Mouse (Mus musculus) intestine, embryonic 14.5 days (tissue): Measurements from ENCODE around the gene Cmss1. TPM values are rescaled to one million over a fixed set of nuclear protein-coding genes. Genes with fewer than 3 reads are reported as not detected.

Experiments used
- ATAC-seq: fragments of 200-750 bp; cut with Nextera tagmentation; replicated peaks from 2 replicates; pipeline ENCODE4 v1.8.0; 2017; ENCODE audit warnings: low read depth, moderate number of reproducible peaks, moderate TSS enrichment, moderate library complexity; ENCODE audit not compliant: low FRiP score, low TSS enrichment
- DNase-seq: peaks from one replicate; pipeline ENCODE4 v3.0.0-alpha.2; 2018; ENCODE audit warnings: low spot score
- H3K27ac ChIP-seq: fragments of 300-500 bp; sonication (generic); 2 replicates; pipeline ENCODE4 v1.5.1; 2014; ENCODE audit warnings: low read depth, mild to moderate bottlenecking, control low read depth
- H3K27me3 ChIP-seq: fragments of 300-500 bp; sonication (generic); replicated peaks from 2 replicates; pipeline ENCODE4 v1.6.1; 2014; ENCODE audit warnings: low read length, control low read depth; ENCODE audit not compliant: control insufficient read depth, insufficient read depth
- H3K36me3 ChIP-seq: fragments of 300-500 bp; sonication (generic); 2 replicates; pipeline ENCODE4 v1.6.1; 2014; ENCODE audit warnings: low read length, control low read depth; ENCODE audit not compliant: control insufficient read depth, insufficient read depth
- H3K4me1 ChIP-seq: fragments of 300-500 bp; sonication (generic); replicated peaks from 2 replicates; pipeline ENCODE4 v1.6.1; 2014; ENCODE audit warnings: low read length, control low read depth, mixed read lengths; ENCODE audit not compliant: control insufficient read depth, insufficient read depth
- H3K4me2 ChIP-seq: fragments of 300-500 bp; sonication (generic); 2 replicates; pipeline ENCODE4 v1.6.1; 2014; ENCODE audit warnings: low read length
- H3K4me3 ChIP-seq: fragments of 300-500 bp; sonication (generic); 2 replicates; pipeline ENCODE4 v1.5.1; 2014; ENCODE audit warnings: low read depth, low read length, control low read depth, mixed read lengths
- H3K9ac ChIP-seq: fragments of 300-500 bp; sonication (generic); 2 replicates; pipeline ENCODE4 v1.6.1; 2014; ENCODE audit warnings: mild to moderate bottlenecking, low read length
- H3K9me3 ChIP-seq: fragments of 300-500 bp; sonication (generic); 2 replicates; pipeline ENCODE4 v1.6.1; 2016; ENCODE audit warnings: low read length, control low read depth; ENCODE audit not compliant: control insufficient read depth
- WGBS: fragments of 180-500 bp; shearing (Covaris S2); extraction: QIAGEN DNeasy Blood & Tissue Kit; methylation state at CpG from one replicate; pipeline ENCODE4 v1.1.7; 2014; 5-methylcytosine and 5-hydroxymethylcytosine counted together
- polyA plus RNA-seq: library from polyadenylated mRNA; unstranded; fragments of >200 nt; fragmentation: Nextera tagmentation; extraction: Ambion mirVana; gene quantifications from 2 replicates; pipeline ENCODE4 v1.2.1, GENCODE M21; 2014

Gene Cmss1
- polyA plus RNA-seq, 1 experiment from 2014 or later, result 56.0 TPM

DNA sequence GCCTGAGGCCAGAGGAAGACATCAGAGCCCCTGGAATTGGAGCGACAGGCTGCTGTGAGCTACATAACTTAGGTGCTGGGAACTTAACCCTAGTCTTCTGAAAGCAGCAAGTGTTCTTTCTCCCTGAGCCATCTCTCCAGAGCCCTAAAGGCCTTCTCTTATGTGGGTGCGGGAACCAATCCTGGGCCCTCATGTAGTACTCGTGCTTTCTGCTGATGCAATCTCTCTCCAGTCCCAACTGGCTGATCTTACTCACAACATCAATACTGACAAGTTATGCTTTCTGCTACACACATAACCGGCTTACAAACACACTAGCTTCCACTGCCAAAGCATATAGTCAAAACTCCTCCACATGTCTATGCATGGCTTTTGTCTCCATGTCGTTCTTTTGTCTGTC lies 120.4 kb downstream of the Cmss1 start:
- Histone ChIP-seq H3K36me3 (no peaks in the 10 kb centered on the region), H3K9me3 (no peaks in the 10 kb centered on the region), H3K27ac (no peak overlapping the region), H3K9ac (no peak overlapping the region), H3K4me1 (peaks cover 12% of the 10 kb centered on the region; the same call in 1 of the 2 replicates), H3K27me3 (no peaks in the 10 kb centered on the region), H3K4me2 (no peak overlapping the region), H3K4me3 (no peak overlapping the region)
- DNase-seq (no peak), ATAC-seq (no peak)
- 92% methylated on average over 5 of the region's 5 CpGs for WGBS

DNA sequence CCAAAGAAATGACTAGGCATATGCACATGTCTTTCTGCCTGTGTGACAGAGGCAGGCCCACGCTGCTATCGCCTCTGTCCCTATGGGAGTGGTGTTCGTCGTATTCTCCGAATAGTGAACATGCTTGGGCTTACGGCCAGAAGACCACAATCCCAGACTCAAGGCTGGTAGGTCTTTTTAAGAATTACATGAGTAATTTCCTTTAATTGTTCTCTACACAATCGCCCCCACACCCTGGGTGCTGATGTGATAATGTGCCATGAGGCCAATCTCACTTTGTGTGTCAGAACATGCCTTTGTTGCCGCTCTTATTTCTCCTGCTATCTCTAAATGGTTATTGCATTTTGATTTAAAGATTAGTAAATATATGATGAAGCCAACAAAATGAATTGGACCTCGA lies 121.4 kb downstream of the Cmss1 start:
- 83% methylated on average over 9 of the region's 9 CpGs for WGBS
- H3K27me3 ChIP-seq, result no peaks in the 10 kb centered on the region
- DNase-seq, result no peak

DNA sequence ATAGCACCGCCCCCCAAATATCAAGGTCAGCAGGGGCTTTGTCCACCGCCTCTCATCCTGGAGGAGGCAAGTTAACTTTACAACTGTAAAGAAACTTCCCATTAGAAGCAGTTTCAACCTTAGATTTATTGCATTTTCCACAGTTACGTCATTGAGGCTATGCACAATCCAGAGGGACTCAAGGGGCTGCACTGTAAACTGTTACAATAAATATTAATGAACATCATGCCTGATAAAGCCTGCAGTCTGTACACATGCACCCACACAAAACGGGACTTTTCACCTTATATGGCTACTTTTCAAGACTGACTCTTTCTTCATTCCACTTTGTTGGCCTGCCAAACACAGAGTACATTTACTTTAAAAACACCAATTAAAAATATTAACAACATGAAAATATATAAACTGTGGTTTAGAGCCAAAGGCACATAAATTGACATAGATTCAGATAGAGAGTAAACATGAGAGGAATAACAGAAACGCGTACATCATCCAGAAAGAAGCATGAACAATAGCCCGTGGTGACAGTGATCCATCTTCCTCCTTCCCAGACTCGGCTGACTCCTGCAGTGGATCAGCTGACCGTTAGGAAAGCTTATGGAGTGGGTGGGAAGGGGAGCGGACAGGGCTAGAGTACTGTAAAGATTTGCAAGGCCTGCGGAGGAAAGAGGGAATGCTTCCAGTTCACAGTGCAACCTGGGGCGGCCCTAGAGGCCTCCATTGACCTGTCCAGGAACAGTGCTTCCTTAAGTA lies 122.4 kb downstream of the Cmss1 start:
- 36% methylated on average over 12 of the region's 12 CpGs for WGBS
- ATAC-seq (peak; percentile 58; the same call in 1 of the 2 replicates), DNase-seq (no peak)
- Histone ChIP-seq H3K27me3 (no peaks in the 10 kb centered on the region), H3K4me2 (no peak overlapping the region), H3K36me3 (no peaks in the 10 kb centered on the region), H3K9ac (no peak overlapping the region), H3K27ac (peak overlapping the region; percentile 82), H3K9me3 (no peaks in the 10 kb centered on the region), H3K4me3 (no peak overlapping the region), H3K4me1 (peaks cover 16% of the 10 kb centered on the region; the same call in 1 of the 2 replicates)

More for the DNA sequence above, 121.4 kb downstream of the Cmss1 start:
- Histone ChIP-seq H3K4me2 (no peak overlapping the region), H3K9ac (no peak overlapping the region), H3K36me3 (no peaks in the 10 kb centered on the region), H3K4me1 (peaks cover 12% of the 10 kb centered on the region; the same call in 1 of the 2 replicates), H3K27ac (no peak overlapping the region), H3K4me3 (no peak overlapping the region), H3K9me3 (no peaks in the 10 kb centered on the region)
- ATAC-seq, result no peak

- Histone ChIP-seq H3K9me3 (no peaks in the 10 kb centered on the region), H3K36me3 (no peaks in the 10 kb centered on the region), H3K4me2 (no peak overlapping the region), H3K27me3 (no peaks in the 10 kb centered on the region), H3K4me3 (no peak overlapping the region), H3K27ac (peak overlapping the region; percentile 82), H3K4me1 (peaks cover 16% of the 10 kb centered on the region; the same call in 1 of the 2 replicates), H3K9ac (no peak overlapping the region)
- DNase-seq (no peak), ATAC-seq (no peak)
- WGBS, result 52% methylated on average over 2 of the region's 2 CpGs
These were observed 123.2 kb downstream of the Cmss1 start for GRCm38 (mm10) chr16:57483503-57483902.

DNA sequence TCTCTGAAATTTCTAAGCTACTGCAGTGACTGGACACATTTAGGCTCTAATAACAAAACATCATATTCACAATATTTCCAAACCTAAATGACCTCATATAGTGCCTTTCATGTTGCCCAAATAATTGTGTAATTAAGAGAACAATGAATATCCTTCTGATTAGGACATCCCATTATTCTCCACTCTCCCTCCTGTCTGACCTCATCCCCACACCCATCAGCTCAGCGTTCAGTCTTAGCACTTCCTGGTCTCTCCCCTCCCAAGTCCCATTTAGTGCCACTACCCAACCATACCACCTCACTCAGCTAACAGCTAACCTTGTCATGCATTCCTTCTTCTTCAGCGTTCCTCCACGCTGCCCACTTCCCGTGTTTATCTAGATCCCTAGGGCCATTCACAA lies 123.8 kb downstream of the Cmss1 start:
- Histone ChIP-seq H3K4me1 (peaks cover 16% of the 10 kb centered on the region; the same call in 1 of the 2 replicates), H3K27me3 (no peaks in the 10 kb centered on the region), H3K27ac (no peak overlapping the region), H3K9me3 (no peaks in the 10 kb centered on the region), H3K9ac (no peak overlapping the region), H3K4me3 (no peak overlapping the region), H3K4me2 (no peak overlapping the region), H3K36me3 (no peaks in the 10 kb centered on the region)
- 53% methylated on average over 4 of the region's 4 CpGs for WGBS
- ATAC-seq, result no peak
- no peak for DNase-seq

DNA sequence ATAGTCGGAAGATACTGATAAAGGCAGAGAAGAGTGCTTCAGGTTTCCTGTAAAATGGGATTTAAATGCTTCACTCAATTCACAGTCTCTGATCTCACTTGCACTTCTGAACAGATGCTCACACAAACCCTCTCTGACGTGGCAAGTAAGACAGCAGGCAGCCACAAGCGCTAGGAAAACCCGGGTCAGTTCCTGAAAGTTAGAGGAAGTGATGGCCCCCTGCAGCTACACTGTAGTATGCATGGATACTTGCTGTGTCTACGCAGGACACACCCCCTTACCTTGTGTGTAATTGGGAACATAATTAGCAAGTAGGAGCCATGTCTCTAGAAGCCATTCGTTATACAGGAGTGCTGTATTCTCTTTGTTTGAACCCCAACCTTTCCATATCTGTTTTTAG lies 124.4 kb downstream of the Cmss1 start:
- no peaks in the 10 kb centered on the region for H3K36me3 ChIP-seq
- 69% methylated on average over 6 of the region's 6 CpGs for whole genome bisulfite sequencing
- ATAC-seq, result no peak

DNA sequence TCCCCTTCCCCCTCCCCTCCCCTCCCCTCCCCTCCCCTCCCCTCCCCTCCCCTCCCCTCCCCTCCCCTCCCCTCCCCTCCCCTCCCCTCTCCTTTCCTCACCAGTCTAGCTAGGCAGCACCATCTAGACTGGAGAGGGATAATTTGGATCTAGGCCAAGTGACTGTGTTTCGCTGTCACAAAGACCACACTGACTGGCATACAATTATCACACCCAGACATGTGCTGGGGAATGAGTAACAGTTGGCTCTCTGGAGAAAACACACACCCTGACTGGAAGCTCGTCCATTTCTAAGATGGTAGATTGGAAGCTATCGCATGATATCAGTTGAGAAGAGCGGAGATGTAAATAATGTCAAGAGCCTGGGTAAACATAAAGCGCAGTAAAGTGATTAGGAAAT lies 126.9 kb downstream of the Cmss1 start:
- ATAC-seq (peak; percentile 56), DNase-seq (no peak)
- Histone ChIP-seq H3K36me3 (no peaks in the 10 kb centered on the region), H3K9ac (no peak overlapping the region), H3K4me1 (peaks cover 16% of the 10 kb centered on the region; the same call in 1 of the 2 replicates), H3K27me3 (no peaks in the 10 kb centered on the region), H3K4me2 (no peak overlapping the region), H3K4me3 (no peak overlapping the region), H3K9me3 (peaks cover 6% of the 10 kb centered on the region; the same call in 1 of the 2 replicates), H3K27ac (no peak overlapping the region)
- 41% methylated on average over 5 of the region's 5 CpGs for WGBS

More for the DNA sequence above, 124.4 kb downstream of the Cmss1 start:
- peaks cover 16% of the 10 kb centered on the region; the same call in 1 of the 2 replicates for H3K4me1 ChIP-seq
- no peak overlapping the region for H3K4me2 ChIP-seq
- H3K9ac ChIP-seq, result no peak overlapping the region
- DNase-seq, result no peak
- H3K4me3 ChIP-seq, result no peak overlapping the region
- H3K9me3 ChIP-seq, result no peaks in the 10 kb centered on the region
- no peaks in the 10 kb centered on the region for H3K27me3 ChIP-seq
- no peak overlapping the region for H3K27ac ChIP-seq

DNA sequence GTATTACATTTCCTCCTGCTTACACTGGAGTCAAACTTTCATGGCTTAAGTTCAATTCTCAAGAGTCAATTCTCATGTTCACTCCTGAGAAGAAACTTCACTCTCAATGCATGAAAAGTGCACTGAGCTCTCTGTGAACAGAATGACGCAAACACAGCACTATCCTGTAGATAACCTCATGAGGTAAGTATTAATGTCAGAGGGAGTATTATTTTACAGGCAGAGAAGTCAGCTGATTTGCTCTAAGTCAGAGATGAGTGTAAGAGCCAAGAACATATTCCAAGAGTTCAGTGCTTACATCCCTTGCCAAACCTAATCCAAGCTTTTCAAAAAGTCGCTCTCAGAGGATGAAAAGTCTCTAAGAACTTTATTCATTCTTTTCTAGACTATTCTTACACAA lies 128.2 kb downstream of the Cmss1 start:
- Histone ChIP-seq H3K4me2 (no peak overlapping the region), H3K9ac (no peak overlapping the region), H3K36me3 (no peaks in the 10 kb centered on the region), H3K27me3 (no peaks in the 10 kb centered on the region), H3K27ac (no peak overlapping the region), H3K9me3 (peaks cover 6% of the 10 kb centered on the region; the same call in 1 of the 2 replicates), H3K4me3 (no peak overlapping the region), H3K4me1 (peaks cover 8% of the 10 kb centered on the region; the same call in 1 of the 2 replicates)
- 82% methylated on average over 2 of the region's 2 CpGs for WGBS
- DNase-seq (no peak), ATAC-seq (no peak)
